Comparison of ENCODE assay signal across 21 mouse cellular contexts in the genomic region with DNA sequence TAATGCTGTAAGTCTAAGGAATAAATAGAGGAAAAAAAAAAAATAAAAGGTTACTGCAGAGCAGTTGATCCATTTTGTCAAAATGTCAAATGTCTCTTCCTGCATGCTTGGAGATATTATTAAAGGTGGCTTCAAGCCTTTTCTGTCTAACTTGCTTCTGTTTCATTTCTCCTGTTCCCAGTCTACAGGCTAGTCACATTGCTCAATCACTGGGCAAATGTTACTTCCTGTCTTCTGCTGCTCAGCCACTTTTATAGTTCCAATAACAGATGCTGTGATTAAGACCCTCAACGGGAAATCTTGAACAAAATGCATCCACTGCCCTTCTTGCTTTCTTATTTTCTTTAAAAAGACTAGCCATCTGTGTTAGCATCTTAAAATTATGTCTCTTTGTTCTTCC.
"Had no signal": no experiment of that assay in that cellular context is flagged by ENCODE, and none has a peak within 500 bp of the region (broad histone marks: within the 10 kb centered on the region; RNA-seq: fewer than 3 reads in every experiment).

No protein-coding gene starts in this region.

- ATAC-seq: intestine, embryonic 15.5 days; liver, embryonic 12.5 days; lung, postnatal 0 days had no signal

- H3K36me3 ChIP-seq: intestine, embryonic 15.5 days; kidney, embryonic 15.5 days; limb, embryonic 10.5 days; limb, embryonic 13.5 days; liver, embryonic 12.5 days; liver, embryonic 15.5 days; neural tube, embryonic 12.5 days; neural tube, embryonic 15.5 days had no signal

- H3K4me1 ChIP-seq: intestine, embryonic 15.5 days; kidney, embryonic 15.5 days; limb, embryonic 10.5 days; limb, embryonic 13.5 days; liver, embryonic 12.5 days; liver, embryonic 15.5 days; neural tube, embryonic 12.5 days; neural tube, embryonic 15.5 days had no signal

- H3K27me3 ChIP-seq: intestine, embryonic 15.5 days; kidney, embryonic 15.5 days; limb, embryonic 13.5 days; liver, embryonic 12.5 days; liver, embryonic 15.5 days; neural tube, embryonic 12.5 days; neural tube, embryonic 15.5 days had no signal

- DNase-seq: kidney, adult 11 months; kidney, adult 8-10 months; kidney, postnatal 10 days; kidney, postnatal 36 days; liver; lung, adult 18-20 months; midbrain, embryonic 14.5 days; thymus, adult 2 months; thymus, postnatal 25 days had no signal

- H3K9me3 ChIP-seq: intestine, embryonic 15.5 days; kidney, embryonic 15.5 days; limb, embryonic 10.5 days; limb, embryonic 13.5 days; liver, embryonic 12.5 days; liver, embryonic 15.5 days; neural tube, embryonic 12.5 days; neural tube, embryonic 15.5 days had no signal

- H3K4me2 ChIP-seq: intestine, embryonic 15.5 days; kidney, embryonic 15.5 days; limb, embryonic 13.5 days; liver, embryonic 12.5 days; liver, embryonic 15.5 days; midbrain, embryonic 11.5 days; neural tube, embryonic 12.5 days; neural tube, embryonic 15.5 days had no signal

- H3K4me3 ChIP-seq: intestine, embryonic 15.5 days; kidney, embryonic 15.5 days; limb, embryonic 10.5 days; limb, embryonic 13.5 days; liver, embryonic 12.5 days; liver, embryonic 15.5 days; neural tube, embryonic 12.5 days; neural tube, embryonic 15.5 days had no signal

- H3K27ac ChIP-seq: intestine, embryonic 15.5 days; kidney, embryonic 15.5 days; limb, embryonic 10.5 days; limb, embryonic 13.5 days; liver, embryonic 12.5 days; liver, embryonic 15.5 days; macrophage; neural tube, embryonic 12.5 days; neural tube, embryonic 15.5 days; stomach, postnatal 0 days had no signal

- H3K9ac ChIP-seq: intestine, embryonic 15.5 days; kidney, embryonic 15.5 days; limb, embryonic 13.5 days; liver, embryonic 12.5 days; liver, embryonic 15.5 days; neural tube, embryonic 12.5 days; neural tube, embryonic 15.5 days had no signal
